Mouse (Mus musculus) left cerebral cortex, postnatal 25 days (tissue): ENCODE measurements around the gene Tbxa2r. TPM values are rescaled to one million over a fixed set of nuclear protein-coding genes. Genes with fewer than 3 reads are reported as not detected.

ENCODE experiments used
- DNase-seq, 2 experiments: peaks; one replicate each; pipeline ENCODE4 v3.0.0; 2022; ENCODE audit warnings: low spot score in 2 of 2, mixed read lengths in 1 of 2
- intact Hi-C: fragments of 180-260 bp; cut with DNase I; formaldehyde crosslinking; loops from one replicate; pipeline ENCODE4 v1.15.1; 2025
- total RNA-seq, 2 experiments: library from RNA; stranded (reverse); gene quantifications; 2 replicates each; pipeline ENCODE4 v1.2.3; 2021

Gene Tbxa2r
- 1 to 10 TPM; 1.2 to 1.4 TPM for total RNA-seq

- intact Hi-C loops, result no loop called here
- no peak for DNase-seq
Observed at GRCm38 (mm10) chr10:81328386-81328785, at the start of gene Tbxa2r. Gene Tbxa2r, plus strand, starts transcription at chr10:81328731.

GRCm38 (mm10) chr10:81279496-81279895 lies 49.0 kb upstream of the Tbxa2r start:
- DNase-seq, result no peak

GRCm38 (mm10) chr10:81284189-81284588 lies 44.3 kb upstream of the Tbxa2r start:
- intact Hi-C loops, result no loop called here
- no peak for DNase-seq

More at GRCm38 (mm10) chr10:81279496-81279895, 49.0 kb upstream of the Tbxa2r start:
- intact Hi-C loops, result no loop called here

GRCm38 (mm10) chr10:81284719-81285118 lies 43.8 kb upstream of the Tbxa2r start:
- no peak for DNase-seq
- intact Hi-C loops, result loop anchor here (5.0 kb wide), 2 partner anchors 58 to 163 kb away; partner anchors contain the start of gene Gipc3

GRCm38 (mm10) chr10:81285694-81286450 lies 42.7 kb upstream of the Tbxa2r start:
- intact Hi-C loops, result loop anchor here (5.0 kb wide), 2 partner anchors 56 to 161 kb away; partner anchors contain the start of gene Gipc3
- peak; percentile 72 to 80 for DNase-seq

- no peak for DNase-seq
- intact Hi-C loops, result loop anchor here (5.0 kb wide), 2 partner anchors 56 to 161 kb away; partner anchors contain the start of gene Gipc3
Observed at GRCm38 (mm10) chr10:81286586-81286985, 41.9 kb upstream of the Tbxa2r start.

- intact Hi-C loops, result loop anchor here (5.0 kb wide), 2 partner anchors 55 to 160 kb away; partner anchors contain the start of gene Gipc3
- no peak for DNase-seq
Observed at GRCm38 (mm10) chr10:81287513-81288157, 40.9 kb upstream of the Tbxa2r start.

- DNase-seq, result no peak
- intact Hi-C loops, result loop anchor here (5.0 kb wide), 2 partner anchors 54 to 159 kb away; partner anchors contain the start of gene Gipc3
Observed at GRCm38 (mm10) chr10:81288601-81289000, 39.9 kb upstream of the Tbxa2r start.

- intact Hi-C loops, result loop anchor here (5.0 kb wide), 2 partner anchors 53 to 158 kb away; partner anchors contain the start of gene Gipc3
- DNase-seq, result peak in 1 of 2 experiments; percentile 65
Observed at GRCm38 (mm10) chr10:81289278-81289677, 39.3 kb upstream of the Tbxa2r start.

- no peak for DNase-seq
- intact Hi-C loops, result loop anchor here (2.0 to 5.0 kb wide), 3 partner anchors 52 to 157 kb away; partner anchors contain the start of genes Gipc3 and Hmg20b
Observed at GRCm38 (mm10) chr10:81289811-81290210, 38.7 kb upstream of the Tbxa2r start.

GRCm38 (mm10) chr10:81290698-81291460 lies 37.7 kb upstream of the Tbxa2r start:
- DNase-seq, result no peak
- intact Hi-C loops, result loop anchor here (2.0 kb wide), 1 partner anchor 60 kb away; the partner anchor contains the start of gene Hmg20b

- intact Hi-C loops, result loop anchor here (2.0 kb wide), 2 partner anchors 25 to 59 kb away; partner anchors contain the start of gene Hmg20b
- DNase-seq, result no peak
Observed at GRCm38 (mm10) chr10:81291511-81292104, 36.9 kb upstream of the Tbxa2r start, which contains the start of gene Tjp3. Gene Tjp3, minus strand, starts transcription at chr10:81291581.

GRCm38 (mm10) chr10:81292554-81293333 lies 35.8 kb upstream of the Tbxa2r start, which contains the start of gene Pip5k1c:
Gene Pip5k1c, plus strand, starts transcription at chr10:81292963.
- peak; percentile 99 to 100 for DNase-seq
- intact Hi-C loops, result loop anchor here (1.0 to 2.0 kb wide), 2 partner anchors 15 to 24 kb away; no protein-coding TSS in a partner anchor

GRCm38 (mm10) chr10:81293334-81294030 lies 35.0 kb upstream of the Tbxa2r start:
- no peak for DNase-seq
- intact Hi-C loops, result loop anchor here (1.0 to 2.0 kb wide), 2 partner anchors 14 to 23 kb away; no protein-coding TSS in a partner anchor

- no peak for DNase-seq
- intact Hi-C loops, result no loop called here
Observed at GRCm38 (mm10) chr10:81294442-81294841, 34.1 kb upstream of the Tbxa2r start.

GRCm38 (mm10) chr10:81295185-81295584 lies 33.3 kb upstream of the Tbxa2r start:
- peak in 1 of 2 experiments; percentile 88 for DNase-seq
- intact Hi-C loops, result no loop called here

- intact Hi-C loops, result no loop called here
- DNase-seq, result no peak
Observed at GRCm38 (mm10) chr10:81297246-81297645, 31.3 kb upstream of the Tbxa2r start.
